Mouse (Mus musculus) intestine, embryonic 16.5 days (tissue): ENCODE measurements around the gene Prmt9. TPM values are rescaled to one million over a fixed set of nuclear protein-coding genes. Genes with fewer than 3 reads are reported as not detected.
A peak's percentile ranks its signal among the peaks of the same experiment; 100 is the strongest.

Experiments used
- ATAC-seq: fragments of 200-750 bp; cut with Nextera tagmentation; 2 replicates; pipeline ENCODE4 v1.8.0; 2017; ENCODE audit warnings: moderate TSS enrichment, moderate library complexity
- H3K27ac ChIP-seq: fragments of 300-500 bp; sonication (generic); 2 replicates; pipeline ENCODE4 v1.5.1; 2014; ENCODE audit warnings: mild to moderate bottlenecking, low read length
- H3K27me3 ChIP-seq: fragments of 300-500 bp; sonication (generic); replicated peaks from 2 replicates; pipeline ENCODE4 v1.6.1; 2014; ENCODE audit warnings: low read length, control low read depth, mixed read lengths; ENCODE audit not compliant: control insufficient read depth, insufficient read depth
- H3K36me3 ChIP-seq: fragments of 300-500 bp; sonication (generic); 2 replicates; pipeline ENCODE4 v1.6.1; 2014; ENCODE audit warnings: low read length, control low read depth; ENCODE audit not compliant: control insufficient read depth, insufficient read depth
- H3K4me1 ChIP-seq: fragments of 300-500 bp; sonication (generic); 2 replicates; pipeline ENCODE4 v1.6.1; 2014; ENCODE audit warnings: low read length, control low read depth, mixed read lengths; ENCODE audit not compliant: control insufficient read depth, insufficient read depth
- H3K4me2 ChIP-seq: fragments of 300-500 bp; sonication (generic); 2 replicates; pipeline ENCODE4 v1.6.1; 2014; ENCODE audit warnings: low read depth, low read length, control low read depth
- H3K4me3 ChIP-seq: fragments of 300-500 bp; sonication (generic); 2 replicates; pipeline ENCODE4 v1.5.1; 2014; ENCODE audit warnings: mild to moderate bottlenecking, low read length
- H3K9ac ChIP-seq: fragments of 300-500 bp; sonication (generic); 2 replicates; pipeline ENCODE4 v1.6.1; 2014; ENCODE audit warnings: low read depth, low read length
- H3K9me3 ChIP-seq: fragments of 300-500 bp; sonication (generic); 2 replicates; pipeline ENCODE4 v1.6.1; 2016; ENCODE audit warnings: low read length, control low read depth; ENCODE audit not compliant: control insufficient read depth
- WGBS: fragments of 180-500 bp; shearing (Covaris S2); extraction: QIAGEN DNeasy Blood & Tissue Kit; methylation state at CpG from one replicate; pipeline ENCODE4 v1.1.7; 2014; 5-methylcytosine and 5-hydroxymethylcytosine counted together
- polyA plus RNA-seq: library from polyadenylated mRNA; unstranded; fragments of >200 nt; fragmentation: Nextera tagmentation; extraction: Ambion mirVana; gene quantifications from 2 replicates; pipeline ENCODE4 v1.2.1, GENCODE M21; 2015

Prmt9 gene
- polyA plus RNA-seq: 16.1 and 16.6 TPM in 2 replicates

DNA sequence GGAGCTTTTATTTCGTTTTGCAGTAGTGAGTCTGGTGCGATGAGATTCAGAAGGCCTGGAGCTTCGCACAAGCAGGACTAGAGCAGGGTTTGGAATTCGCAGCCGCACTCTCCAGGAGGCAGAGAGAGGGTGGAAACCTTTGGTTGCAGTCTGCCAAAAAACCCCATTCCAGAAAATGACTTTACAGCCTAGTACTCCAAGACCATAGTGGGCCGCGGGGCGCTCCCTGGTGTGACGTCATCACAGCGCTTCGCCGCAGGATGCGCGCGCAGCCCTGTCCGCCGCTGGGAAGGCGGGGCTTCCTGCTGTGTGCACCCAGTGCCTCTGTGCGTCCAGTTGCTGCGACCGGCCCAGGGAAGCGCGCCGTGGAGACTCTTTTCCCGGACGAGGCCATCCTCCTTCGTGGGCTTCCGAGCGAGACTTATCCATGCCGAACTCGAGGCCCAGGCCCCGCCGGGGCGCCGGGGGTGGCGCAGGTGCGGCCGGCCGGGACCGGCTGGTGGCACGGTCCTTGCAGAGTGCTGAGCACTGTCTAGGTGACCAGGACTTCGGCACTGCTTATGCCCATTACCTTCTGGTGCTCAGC lies at the start of gene Prmt9:
Gene Prmt9, plus strand, starts transcription at position 277 of the 586 bp plus-strand sequence.
- peak within 1 kb of the TSS; percentile 94 for H3K27ac ChIP-seq
- peaks cover 13% of the 10 kb centered on the region for H3K36me3 ChIP-seq
- peak; percentile 98 for ATAC-seq
- H3K4me1 ChIP-seq: peaks cover 5% of the 10 kb centered on the region; the same call in 1 of the 2 replicates
- no peaks in the 10 kb centered on the region for H3K27me3 ChIP-seq
- WGBS: 3% methylated on average over 42 of the region's 42 CpGs
- H3K9me3 ChIP-seq: no peaks in the 10 kb centered on the region
- H3K4me3 ChIP-seq: peak within 1 kb of the TSS; percentile 96
- H3K9ac ChIP-seq: peak within 1 kb of the TSS; percentile 97
- H3K4me2 ChIP-seq: peak within 1 kb of the TSS; percentile 67

- Histone ChIP-seq H3K4me2 (no peak overlapping the region), H3K4me1 (peaks cover 11% of the 10 kb centered on the region), H3K4me3 (no peak overlapping the region), H3K9ac (no peak overlapping the region), H3K9me3 (no peaks in the 10 kb centered on the region), H3K27me3 (no peaks in the 10 kb centered on the region), H3K27ac (no peak overlapping the region), H3K36me3 (no peaks in the 10 kb centered on the region)
- no peak for ATAC-seq
- 95% methylated on average over 3 of the region's 3 CpGs for WGBS
Measured at GRCm38 (mm10) chr8:77500264-77500663, 48.9 kb upstream of the Prmt9 start.

GRCm38 (mm10) chr8:77501131-77501530 lies 48.1 kb upstream of the Prmt9 start:
- Histone ChIP-seq H3K9ac (no peak overlapping the region), H3K4me1 (peaks cover 11% of the 10 kb centered on the region), H3K36me3 (no peaks in the 10 kb centered on the region), H3K27me3 (no peaks in the 10 kb centered on the region), H3K4me3 (no peak overlapping the region), H3K9me3 (no peaks in the 10 kb centered on the region), H3K27ac (no peak overlapping the region), H3K4me2 (no peak overlapping the region)
- 87% methylated on average over 8 of the region's 8 CpGs for WGBS
- ATAC-seq: no peak

DNA sequence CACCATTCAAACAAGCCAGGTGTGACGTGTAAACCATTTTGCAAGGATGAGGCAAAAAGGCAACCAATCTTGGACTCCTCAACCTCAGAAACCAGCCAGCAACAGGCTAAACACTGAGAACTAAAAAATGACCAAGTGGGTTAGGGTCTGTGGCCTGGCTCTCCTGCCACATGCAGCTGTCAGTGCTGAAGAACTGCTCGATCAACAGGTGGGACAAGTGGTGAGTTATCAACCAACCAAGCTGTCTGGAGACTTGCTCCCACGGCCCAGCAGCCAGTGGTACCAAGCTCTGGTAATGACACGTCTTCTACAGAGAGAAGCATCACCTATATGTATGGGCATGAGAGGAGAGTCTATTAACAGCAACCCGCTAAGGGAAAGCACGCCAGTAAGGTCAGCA lies 46.6 kb upstream of the Prmt9 start:
- Histone ChIP-seq H3K27ac (no peak overlapping the region), H3K9ac (no peak overlapping the region), H3K4me1 (peaks cover 8% of the 10 kb centered on the region), H3K4me2 (no peak overlapping the region), H3K9me3 (no peaks in the 10 kb centered on the region), H3K27me3 (no peaks in the 10 kb centered on the region), H3K4me3 (no peak overlapping the region), H3K36me3 (no peaks in the 10 kb centered on the region)
- no peak for ATAC-seq
- 90% methylated on average over 6 of the region's 6 CpGs for WGBS

GRCm38 (mm10) chr8:77506539-77506938 lies 42.7 kb upstream of the Prmt9 start:
- WGBS: 64% methylated on average over 7 of the region's 7 CpGs
- no peak for ATAC-seq
- Histone ChIP-seq H3K4me1 (peaks cover 4% of the 10 kb centered on the region), H3K36me3 (no peaks in the 10 kb centered on the region), H3K4me3 (no peak overlapping the region), H3K9me3 (no peaks in the 10 kb centered on the region), H3K27ac (no peak overlapping the region), H3K27me3 (no peaks in the 10 kb centered on the region), H3K9ac (no peak overlapping the region), H3K4me2 (no peak overlapping the region)

GRCm38 (mm10) chr8:77507510-77508035 lies 41.6 kb upstream of the Prmt9 start:
- ATAC-seq: no peak
- H3K36me3 ChIP-seq: no peaks in the 10 kb centered on the region
- WGBS: 71% methylated on average over 10 of the region's 10 CpGs
- H3K9me3 ChIP-seq: no peaks in the 10 kb centered on the region
- no peak overlapping the region for H3K4me2 ChIP-seq
- H3K27me3 ChIP-seq: no peaks in the 10 kb centered on the region
- no peak overlapping the region for H3K4me3 ChIP-seq
- peaks cover 5% of the 10 kb centered on the region for H3K4me1 ChIP-seq
- no peak overlapping the region for H3K9ac ChIP-seq
- no peak overlapping the region for H3K27ac ChIP-seq

DNA sequence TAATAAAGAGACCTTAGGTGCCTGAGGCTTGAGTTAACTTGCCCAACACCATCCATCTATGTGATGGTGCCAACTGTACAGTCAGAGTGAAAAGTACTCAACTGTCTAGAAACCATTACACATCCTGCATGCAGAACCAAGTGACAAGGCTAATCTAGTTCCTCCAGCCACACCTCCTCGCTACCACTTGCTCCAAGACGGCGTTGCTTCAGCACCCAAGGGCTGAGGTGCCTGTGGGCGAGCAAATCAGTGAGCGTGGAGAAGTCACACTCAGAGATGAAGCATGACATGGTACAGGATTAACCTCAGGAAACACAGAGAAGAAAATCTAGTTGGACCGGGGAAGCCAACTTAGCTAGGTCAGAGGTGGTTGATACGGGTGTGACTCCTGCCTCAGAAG lies 40.2 kb upstream of the Prmt9 start:
- no peak overlapping the region for H3K4me3 ChIP-seq
- H3K27me3 ChIP-seq: no peaks in the 10 kb centered on the region
- peak; percentile 24; the same call in 1 of the 2 replicates for ATAC-seq
- H3K4me2 ChIP-seq: no peak overlapping the region
- WGBS: 82% methylated on average over 7 of the region's 7 CpGs
- H3K27ac ChIP-seq: no peak overlapping the region
- H3K9ac ChIP-seq: no peak overlapping the region
- H3K36me3 ChIP-seq: no peaks in the 10 kb centered on the region
- H3K9me3 ChIP-seq: no peaks in the 10 kb centered on the region
- H3K4me1 ChIP-seq: peaks cover 6% of the 10 kb centered on the region

- Histone ChIP-seq H3K4me3 (no peak overlapping the region), H3K4me1 (peaks cover 8% of the 10 kb centered on the region; the same call in 1 of the 2 replicates), H3K9me3 (no peaks in the 10 kb centered on the region), H3K9ac (peak overlapping the region; percentile 10; the same call in 1 of the 2 replicates), H3K27me3 (no peaks in the 10 kb centered on the region), H3K36me3 (no peaks in the 10 kb centered on the region), H3K27ac (no peak overlapping the region), H3K4me2 (no peak overlapping the region)
- WGBS: 75% methylated on average over 3 of the region's 3 CpGs
- no peak for ATAC-seq
Measured at GRCm38 (mm10) chr8:77510426-77510825, 38.8 kb upstream of the Prmt9 start.

GRCm38 (mm10) chr8:77511750-77512493 lies 37.3 kb upstream of the Prmt9 start:
- no peak overlapping the region for H3K4me2 ChIP-seq
- H3K27ac ChIP-seq: no peak overlapping the region
- H3K9me3 ChIP-seq: no peaks in the 10 kb centered on the region
- no peak overlapping the region for H3K9ac ChIP-seq
- no peaks in the 10 kb centered on the region for H3K27me3 ChIP-seq
- no peak for ATAC-seq
- no peaks in the 10 kb centered on the region for H3K36me3 ChIP-seq
- 69% methylated on average over 13 of the region's 13 CpGs for WGBS
- peaks cover 18% of the 10 kb centered on the region for H3K4me1 ChIP-seq
- H3K4me3 ChIP-seq: no peak overlapping the region
